Mouse (Mus musculus): Measurements from ENCODE around the gene Stambp.
"Not testable (repeated sequence)": the region's sequence is repeated elsewhere in the genome, so short reads cannot be mapped to it uniquely, and the experiment has no call there.

The Stambp gene

DNA sequence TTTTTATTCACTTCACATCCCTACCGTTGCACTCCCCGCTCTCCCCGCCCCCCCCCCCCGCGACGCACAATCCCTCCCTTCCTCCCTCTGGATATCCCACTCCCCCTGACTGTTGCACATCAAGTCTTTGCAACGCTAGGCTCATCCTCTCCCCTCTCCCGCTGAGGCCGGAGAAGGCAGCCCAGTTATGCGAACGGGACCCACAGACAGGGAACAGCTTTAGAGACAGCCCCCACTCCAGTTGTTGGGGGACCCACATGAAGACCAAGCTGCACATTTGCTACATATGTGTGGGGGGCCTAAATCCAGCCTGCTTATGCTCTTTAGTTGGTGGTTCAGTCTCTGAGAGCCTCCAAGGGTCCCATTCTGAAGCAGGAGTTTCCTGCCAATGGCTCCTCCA lies at the start of gene Stambp:
TSS of gene Stambp (minus strand) at position 59 of the 400 bp plus-strand sequence.
- DNase-seq (ENCODE audit: inconsistent age in 2 of 2, low spot score in 1 of 2) = no peak

DNA sequence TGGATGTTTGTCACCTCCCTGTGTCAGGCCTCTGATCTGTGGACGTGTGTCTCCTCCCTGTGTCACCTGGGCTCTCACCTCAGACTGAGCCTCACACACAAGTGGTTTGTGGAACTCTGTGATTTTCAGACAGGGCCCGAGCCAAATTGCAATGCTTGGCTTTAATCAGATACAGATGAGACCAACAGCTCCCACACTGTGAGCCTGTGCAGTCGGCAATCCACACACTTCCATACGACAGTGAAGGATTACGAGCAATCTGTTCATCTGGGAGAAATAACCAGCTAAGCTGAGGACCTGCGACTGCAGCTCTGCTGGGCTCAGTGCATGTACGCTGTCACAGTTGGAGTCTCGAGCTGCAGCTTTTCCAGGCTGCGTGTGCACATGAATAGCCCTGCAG lies 47.4 kb upstream of the Stambp start:
- no peak for DNase-seq (ENCODE audit: inconsistent age in 2 of 2, low spot score in 1 of 2)

- no peak for DNase-seq (ENCODE audit: inconsistent age in 2 of 2, low spot score in 1 of 2)
Measured at GRCm38 (mm10) chr6:83617581-83618335, 45.2 kb upstream of the Stambp start.

DNA sequence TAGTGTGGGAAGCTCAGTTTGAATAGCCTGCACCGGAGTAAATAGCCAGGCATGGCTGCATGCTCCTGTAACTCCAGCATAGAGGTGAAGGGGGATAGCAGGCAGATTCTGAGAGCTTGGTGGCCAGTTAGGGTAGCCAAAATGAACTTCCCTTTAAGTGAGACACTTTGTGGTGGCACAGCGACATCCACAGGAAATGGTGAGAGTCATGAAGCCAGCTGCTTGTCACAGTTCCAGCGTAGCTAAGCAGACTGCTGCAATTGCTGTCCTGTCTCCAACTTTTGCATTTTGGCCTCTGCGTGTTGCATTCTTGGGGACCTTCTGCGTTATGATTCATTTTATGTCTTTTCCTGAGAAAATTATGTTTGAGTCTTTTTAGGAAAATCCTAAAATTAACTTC lies 44.0 kb upstream of the Stambp start:
- DNase-seq (ENCODE audit: inconsistent age in 2 of 2, low spot score in 1 of 2) = peak; percentile 49 to 85

- no peak for DNase-seq (ENCODE audit: inconsistent age in 2 of 2, low spot score in 1 of 2)
Measured at GRCm38 (mm10) chr6:83614469-83614868, 41.9 kb upstream of the Stambp start.

GRCm38 (mm10) chr6:83612976-83613375 lies 40.4 kb upstream of the Stambp start:
- DNase-seq (ENCODE audit: inconsistent age in 2 of 2, low spot score in 1 of 2) = no peak

GRCm38 (mm10) chr6:83599636-83600174 lies 27.2 kb upstream of the Stambp start:
- no peak for DNase-seq (ENCODE audit: inconsistent age in 2 of 2, low spot score in 1 of 2)

DNA sequence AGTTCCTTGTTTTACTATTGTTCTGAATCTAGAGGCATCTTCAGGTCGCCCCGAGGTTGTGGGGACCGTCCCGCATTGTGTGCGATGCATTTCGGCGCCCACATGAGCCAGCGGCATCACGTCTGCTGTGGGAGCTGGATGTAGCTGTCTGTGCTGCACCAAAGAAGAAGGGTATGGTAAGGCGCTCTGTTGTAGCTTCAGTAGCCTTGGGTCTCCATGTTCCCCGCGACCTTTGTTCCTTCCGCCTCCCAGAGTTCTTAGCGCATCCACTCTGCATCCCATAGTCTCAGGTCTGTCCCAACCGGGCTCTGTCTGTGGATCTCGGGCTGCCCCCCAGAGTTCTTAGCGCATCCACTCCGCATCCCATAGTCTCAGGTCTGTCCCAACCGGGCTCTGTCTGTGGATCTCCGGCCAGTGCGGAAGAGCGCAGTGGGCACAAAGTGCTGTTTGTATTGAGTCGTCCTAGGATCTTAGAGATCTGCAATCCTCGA lies 26.6 kb upstream of the Stambp start:
- no peak for DNase-seq (ENCODE audit: inconsistent age in 2 of 2, low spot score in 1 of 2)

GRCm38 (mm10) chr6:83598646-83599045 lies 26.1 kb upstream of the Stambp start:
- DNase-seq (ENCODE audit: inconsistent age in 2 of 2, low spot score in 1 of 2) = peak; percentile 23 to 70

DNA sequence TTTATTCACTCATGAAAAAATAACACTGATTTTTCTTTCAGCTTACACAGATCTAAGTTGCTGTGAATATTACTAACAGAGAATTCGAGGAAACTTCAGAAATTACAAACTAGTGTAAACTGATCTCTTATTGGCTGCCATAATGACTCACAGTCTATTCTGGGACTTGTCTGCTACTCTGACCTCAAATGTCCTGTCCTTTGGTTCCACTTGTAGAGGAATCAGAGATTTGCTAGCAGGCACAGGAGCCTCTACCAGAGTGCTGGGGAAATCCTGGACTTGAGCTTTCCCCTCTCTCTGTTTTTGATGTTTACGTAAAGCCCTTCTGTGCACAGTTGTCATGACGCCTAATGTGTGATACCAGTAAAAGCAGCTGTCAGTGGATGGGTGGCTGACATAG lies 25.5 kb upstream of the Stambp start:
- peak in 1 of 2 experiments; percentile 40 for DNase-seq (ENCODE audit: inconsistent age in 2 of 2, low spot score in 1 of 2)

GRCm38 (mm10) chr6:83595035-83595434 lies 22.5 kb upstream of the Stambp start:
- DNase-seq (ENCODE audit: inconsistent age in 2 of 2, low spot score in 1 of 2) = no peak

- DNase-seq (ENCODE audit: inconsistent age in 2 of 2, low spot score in 1 of 2) = no peak
Measured at GRCm38 (mm10) chr6:83593896-83594295, 21.4 kb upstream of the Stambp start.

- no peak for DNase-seq (ENCODE audit: inconsistent age in 2 of 2, low spot score in 1 of 2)
Measured at GRCm38 (mm10) chr6:83592051-83592450, 19.5 kb upstream of the Stambp start.

DNA sequence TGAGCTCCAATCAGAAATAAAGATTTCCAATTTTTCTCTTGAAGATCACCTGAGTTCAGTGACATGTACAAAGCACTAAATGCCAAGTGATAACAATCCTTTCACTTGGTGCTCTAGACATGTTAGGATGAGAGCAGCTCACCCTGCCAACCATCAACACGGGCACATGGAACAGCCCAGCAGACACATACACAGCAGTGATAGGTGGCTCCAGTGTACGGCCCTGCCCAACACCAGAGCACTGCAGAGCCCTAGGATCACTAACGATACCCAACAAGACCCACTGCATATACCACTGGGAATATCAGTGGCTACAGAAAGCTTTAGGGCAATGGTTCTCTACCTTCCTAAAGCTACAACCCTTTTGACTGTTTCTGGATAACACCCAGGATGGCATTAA lies 17.8 kb upstream of the Stambp start:
- no peak for DNase-seq (ENCODE audit: inconsistent age in 2 of 2, low spot score in 1 of 2)

GRCm38 (mm10) chr6:83587191-83587590 lies 14.7 kb upstream of the Stambp start:
- DNase-seq (ENCODE audit: inconsistent age in 2 of 2, low spot score in 1 of 2) = not testable (repeated sequence)

GRCm38 (mm10) chr6:83585328-83585727 lies 12.8 kb upstream of the Stambp start:
- DNase-seq (ENCODE audit: inconsistent age in 2 of 2, low spot score in 1 of 2) = not testable (repeated sequence)

GRCm38 (mm10) chr6:83583591-83583990 lies 11.1 kb upstream of the Stambp start:
- no peak for DNase-seq (ENCODE audit: inconsistent age in 2 of 2, low spot score in 1 of 2)

- peak; percentile 27 to 71 for DNase-seq (ENCODE audit: inconsistent age in 2 of 2, low spot score in 1 of 2)
Measured at GRCm38 (mm10) chr6:83582938-83583270, 10.4 kb upstream of the Stambp start.

- no peak for DNase-seq (ENCODE audit: inconsistent age in 2 of 2, low spot score in 1 of 2)
Measured at GRCm38 (mm10) chr6:83582135-83582937, 9.8 kb upstream of the Stambp start.

DNA sequence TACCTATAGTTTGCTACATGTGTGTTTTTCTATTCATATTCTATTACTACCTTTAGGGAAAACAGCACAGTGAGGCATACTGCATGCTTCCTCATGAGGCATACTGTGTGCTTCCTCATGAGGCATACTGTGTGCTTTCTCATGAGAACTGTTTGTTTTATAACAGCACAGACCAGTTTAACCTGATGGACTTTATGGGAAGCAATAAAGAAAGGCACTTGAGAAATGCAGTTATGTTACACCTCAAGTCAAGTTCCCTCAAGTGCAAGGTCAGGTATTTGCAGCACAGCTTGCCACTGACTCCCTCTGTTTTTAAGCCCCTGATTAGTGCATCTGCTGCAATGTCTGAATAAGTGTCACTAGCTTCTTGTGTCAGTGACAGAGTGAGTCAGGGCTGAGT lies 5.0 kb upstream of the Stambp start:
- DNase-seq (ENCODE audit: inconsistent age in 2 of 2, low spot score in 1 of 2) = no peak

DNA sequence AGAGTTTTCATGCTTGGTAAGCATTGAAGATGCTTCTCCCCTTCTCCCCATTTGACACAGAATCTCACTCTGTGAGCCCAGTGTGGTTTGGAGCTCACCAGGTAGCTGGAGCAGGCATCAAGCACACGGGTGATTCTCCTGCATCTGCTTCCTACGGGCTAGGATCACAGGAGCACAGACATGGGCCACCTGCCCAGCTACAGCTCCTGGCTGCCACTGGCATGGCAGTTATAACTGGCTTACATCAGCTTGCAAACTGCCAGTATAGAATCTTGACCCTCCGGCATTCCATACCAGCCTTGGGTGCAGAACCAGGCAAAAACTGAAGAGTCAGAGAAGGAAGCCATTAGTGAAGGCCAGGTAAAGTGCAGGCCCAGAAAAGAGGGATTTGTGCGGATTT lies 3.1 kb upstream of the Stambp start:
- DNase-seq (ENCODE audit: inconsistent age in 2 of 2, low spot score in 1 of 2) = no peak

Measured in adrenal gland, adult (tissue).